Mouse (Mus musculus): ENCODE measurements around the gene Wdfy4.

Gene Wdfy4

GRCm38 (mm10) chr14:33189849-33190423, 4.6 kb upstream of the Wdfy4 start:
- DNase-seq (ENCODE audit: low read depth): no peak

GRCm38 (mm10) chr14:33189230-33189629, 3.9 kb upstream of the Wdfy4 start:
- no peak for DNase-seq (ENCODE audit: low read depth)

DNA sequence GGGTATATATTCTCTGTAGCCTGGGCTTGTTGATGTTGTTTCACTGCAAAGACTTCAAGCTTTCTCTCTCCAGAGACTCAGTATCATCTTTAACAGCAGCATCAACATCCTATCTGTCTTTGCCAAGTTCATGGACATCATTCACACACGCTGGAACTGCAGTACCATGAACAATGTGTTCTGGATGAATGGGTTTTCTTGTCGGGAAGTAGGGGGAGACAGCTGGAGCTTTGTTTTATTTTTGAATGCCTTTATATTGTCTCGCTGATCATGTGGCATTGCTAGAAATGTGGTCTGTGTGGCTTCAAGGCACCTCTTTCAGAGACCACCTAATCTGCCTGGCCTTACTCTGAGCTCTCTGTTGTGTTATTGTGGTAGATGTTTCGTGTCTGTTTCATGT, 1.9 kb upstream of the Wdfy4 start:
- DNase-seq (ENCODE audit: low read depth): no peak

GRCm38 (mm10) chr14:33180102-33180501, 5.2 kb downstream of the Wdfy4 start:
- DNase-seq (ENCODE audit: low read depth): no peak

DNA sequence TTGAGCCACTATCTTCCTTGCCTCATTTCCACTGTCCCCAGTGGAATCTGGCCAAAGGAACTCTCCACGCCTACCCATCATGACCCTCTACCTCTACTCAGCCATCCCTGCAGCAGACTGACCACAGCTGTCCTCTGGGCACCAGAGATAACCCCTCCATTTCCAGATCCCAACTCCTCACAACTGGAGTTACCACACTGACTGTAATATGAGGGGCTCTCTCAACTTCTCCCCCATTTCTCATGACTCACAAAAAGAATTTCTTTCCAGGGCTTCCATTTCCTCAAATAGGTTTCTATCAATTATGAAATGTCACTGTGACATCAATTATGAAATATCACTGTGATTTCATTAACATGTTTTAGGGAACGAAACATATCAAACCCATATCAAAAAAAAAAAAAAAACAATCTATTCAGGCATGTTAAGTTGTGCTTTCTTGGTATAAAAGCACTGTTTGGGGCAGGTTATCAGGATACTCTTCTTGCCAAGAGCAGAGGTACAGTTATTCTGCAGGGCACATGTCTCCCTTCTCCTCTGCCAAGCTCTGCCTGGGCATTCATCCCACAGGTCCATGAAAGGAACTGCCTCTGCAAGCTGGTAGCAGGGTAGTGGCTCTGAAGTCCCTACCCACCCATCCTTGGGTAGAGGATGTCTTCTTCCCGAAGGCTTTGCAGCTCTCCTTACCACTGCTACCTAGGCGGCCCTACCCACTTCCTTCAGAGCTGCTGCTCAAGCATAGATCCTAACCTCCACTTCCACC, 10.1 kb downstream of the Wdfy4 start:
- DNase-seq (ENCODE audit: low read depth): no peak

DNA sequence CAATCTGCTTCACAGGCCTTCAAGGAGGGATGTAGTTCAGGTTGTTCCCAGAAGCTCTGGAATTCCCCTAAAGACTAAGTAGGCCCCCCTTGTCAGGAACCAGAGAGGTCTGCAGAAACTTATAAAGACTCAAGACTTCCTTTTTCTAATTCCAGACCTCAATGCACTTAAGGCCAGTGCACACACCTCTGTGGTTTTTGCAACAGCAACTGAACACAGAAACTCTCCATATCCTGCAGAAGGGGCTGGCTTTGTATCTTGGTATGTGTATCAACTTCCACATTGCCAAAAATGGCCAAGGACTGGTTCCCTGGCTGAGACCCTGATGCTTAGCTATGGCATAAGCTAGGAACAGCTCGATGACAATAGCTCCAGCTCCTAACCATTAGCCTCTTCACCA, 13.4 kb downstream of the Wdfy4 start:
- no peak for DNase-seq (ENCODE audit: low read depth)

GRCm38 (mm10) chr14:33168750-33169149, 16.6 kb downstream of the Wdfy4 start:
- DNase-seq (ENCODE audit: low read depth): no peak

- DNase-seq (ENCODE audit: low read depth): no peak
These were observed 23.1 kb downstream of the Wdfy4 start for GRCm38 (mm10) chr14:33162238-33162637.

GRCm38 (mm10) chr14:33158268-33158667, 27.0 kb downstream of the Wdfy4 start:
- no peak for DNase-seq (ENCODE audit: low read depth)

GRCm38 (mm10) chr14:33152941-33153340, 32.4 kb downstream of the Wdfy4 start:
- no peak for DNase-seq (ENCODE audit: low read depth)

DNA sequence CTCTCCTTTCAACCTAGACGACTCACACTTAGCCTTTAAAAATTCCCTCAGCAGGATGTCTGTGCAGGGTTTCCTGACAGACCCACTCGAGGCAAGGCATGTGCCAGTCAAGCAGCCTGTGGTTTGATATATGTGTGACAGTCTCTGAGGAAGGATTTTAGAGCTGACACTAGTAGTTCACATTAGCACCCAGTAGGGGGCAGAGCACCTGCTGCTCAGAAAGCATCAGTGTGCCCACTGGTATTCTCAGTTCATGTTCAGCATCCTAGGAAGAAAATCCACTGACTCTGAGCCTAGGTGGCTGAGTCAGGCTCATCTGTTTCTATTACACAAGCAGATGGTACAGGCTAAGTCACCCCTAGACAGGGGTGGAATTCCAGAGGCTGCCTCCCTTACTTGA, 39.0 kb downstream of the Wdfy4 start:
- peak; percentile 5 for DNase-seq (ENCODE audit: low read depth)

GRCm38 (mm10) chr14:33136843-33137242, 48.5 kb downstream of the Wdfy4 start:
- no peak for DNase-seq (ENCODE audit: low read depth)

DNA sequence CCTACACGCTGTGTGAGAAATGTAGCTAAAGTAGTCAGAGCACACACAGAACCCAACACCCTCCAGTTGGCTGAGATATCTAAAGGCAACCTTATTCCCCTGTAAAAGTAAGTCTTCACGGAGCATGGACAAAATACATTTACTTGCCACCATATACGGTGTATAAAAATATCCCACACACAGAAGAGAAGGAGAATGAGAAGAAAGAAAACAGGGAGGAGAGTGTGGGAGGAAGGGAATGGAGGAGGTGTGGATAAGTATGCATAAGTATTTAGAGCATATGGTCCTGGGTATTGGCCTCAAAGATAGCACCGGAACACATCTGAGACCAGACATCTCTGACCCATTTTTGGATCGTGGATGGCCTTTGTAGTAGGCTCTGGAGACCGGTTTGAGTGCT, 50.1 kb downstream of the Wdfy4 start:
- no peak for DNase-seq (ENCODE audit: low read depth)

GRCm38 (mm10) chr14:33131044-33131758, 54.1 kb downstream of the Wdfy4 start:
- no peak for DNase-seq (ENCODE audit: low read depth)

DNA sequence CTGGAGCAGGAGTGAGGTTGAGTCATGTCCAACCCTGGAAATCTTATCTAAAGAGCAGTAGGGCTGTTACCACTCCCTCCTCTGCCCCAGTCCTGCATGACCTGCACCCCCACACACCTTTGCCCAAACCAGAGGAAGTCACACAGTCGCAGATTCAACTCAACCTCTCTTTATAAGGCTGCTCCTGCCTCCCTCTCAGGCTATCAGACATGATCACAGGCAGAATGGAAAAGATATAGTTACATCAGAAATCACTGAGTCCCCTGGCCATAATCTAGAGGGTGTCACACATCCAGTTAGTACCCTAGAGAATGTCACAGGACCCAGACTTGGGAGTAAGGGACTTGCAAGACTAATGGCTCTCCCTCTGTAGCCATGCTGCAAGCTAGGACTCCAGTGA, 68.7 kb downstream of the Wdfy4 start:
- no peak for DNase-seq (ENCODE audit: low read depth)

- no peak for DNase-seq (ENCODE audit: low read depth)
These were observed 80.5 kb downstream of the Wdfy4 start for GRCm38 (mm10) chr14:33104809-33105208.

- no peak for DNase-seq (ENCODE audit: low read depth)
These were observed 83.7 kb downstream of the Wdfy4 start for GRCm38 (mm10) chr14:33101609-33102008.

- peak; percentile 8 for DNase-seq (ENCODE audit: low read depth)
These were observed 85.4 kb downstream of the Wdfy4 start for GRCm38 (mm10) chr14:33099926-33100325.

DNA sequence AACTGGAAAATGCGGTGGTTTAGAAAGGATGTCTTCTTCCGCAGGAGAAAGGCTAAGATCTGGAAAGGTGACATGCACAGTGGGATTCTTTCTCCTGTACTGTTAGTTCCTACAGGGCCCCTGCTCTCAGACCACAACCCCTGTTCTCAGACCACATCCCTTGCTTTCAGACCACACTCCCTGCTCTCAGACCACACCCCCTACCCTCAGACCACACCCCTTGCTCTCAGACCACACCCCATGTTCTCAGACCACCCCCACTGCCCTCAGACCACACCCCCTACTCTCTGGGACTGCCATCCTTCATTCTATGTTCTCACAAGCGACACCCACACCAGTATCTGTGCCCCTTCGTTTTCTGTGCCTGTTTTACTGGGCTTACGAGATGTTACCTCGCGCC, 86.2 kb downstream of the Wdfy4 start:
- DNase-seq (ENCODE audit: low read depth): peak; percentile 47

GRCm38 (mm10) chr14:33096462-33096861, 88.8 kb downstream of the Wdfy4 start:
- DNase-seq (ENCODE audit: low read depth): no peak

DNA sequence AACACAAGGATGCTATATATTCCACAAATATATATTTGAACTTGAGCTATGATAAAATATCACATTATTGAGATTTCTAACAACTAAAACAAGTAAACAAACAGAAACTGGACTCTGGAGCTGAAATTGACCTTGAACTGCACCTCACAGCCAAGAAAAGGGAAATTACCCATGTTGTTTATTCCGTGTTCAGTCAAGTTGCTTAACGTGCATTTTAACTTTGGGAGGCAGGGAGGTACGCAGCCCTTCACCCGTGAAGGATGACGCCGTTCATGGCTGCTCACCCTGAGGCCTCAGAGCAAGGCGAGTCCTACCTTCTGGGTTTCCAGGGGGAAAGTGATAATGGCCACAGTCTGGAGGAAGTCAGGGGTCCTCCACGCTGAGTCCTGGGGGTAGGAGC, 102.0 kb downstream of the Wdfy4 start:
- DNase-seq (ENCODE audit: low read depth): no peak

DNA sequence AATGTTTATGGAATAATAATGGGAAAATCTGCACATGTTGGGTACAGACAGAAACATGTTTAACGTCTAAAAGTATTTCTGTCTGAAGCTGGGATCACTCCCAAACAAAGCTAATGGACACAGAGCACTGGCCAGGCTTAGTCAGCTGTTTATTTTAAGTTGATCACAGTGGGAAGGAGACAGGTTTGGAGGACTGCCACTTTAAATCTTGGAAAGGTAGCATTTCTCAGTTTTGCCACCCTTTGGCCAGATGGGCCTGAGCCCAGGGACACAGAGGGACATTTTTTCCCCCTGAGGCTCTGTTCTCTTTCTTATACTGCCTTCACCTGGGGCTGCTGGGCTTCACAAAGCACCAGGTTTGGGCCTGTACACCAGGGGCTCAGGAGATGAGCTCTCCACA, 103.0 kb downstream of the Wdfy4 start:
- DNase-seq (ENCODE audit: low read depth): no peak

DNA sequence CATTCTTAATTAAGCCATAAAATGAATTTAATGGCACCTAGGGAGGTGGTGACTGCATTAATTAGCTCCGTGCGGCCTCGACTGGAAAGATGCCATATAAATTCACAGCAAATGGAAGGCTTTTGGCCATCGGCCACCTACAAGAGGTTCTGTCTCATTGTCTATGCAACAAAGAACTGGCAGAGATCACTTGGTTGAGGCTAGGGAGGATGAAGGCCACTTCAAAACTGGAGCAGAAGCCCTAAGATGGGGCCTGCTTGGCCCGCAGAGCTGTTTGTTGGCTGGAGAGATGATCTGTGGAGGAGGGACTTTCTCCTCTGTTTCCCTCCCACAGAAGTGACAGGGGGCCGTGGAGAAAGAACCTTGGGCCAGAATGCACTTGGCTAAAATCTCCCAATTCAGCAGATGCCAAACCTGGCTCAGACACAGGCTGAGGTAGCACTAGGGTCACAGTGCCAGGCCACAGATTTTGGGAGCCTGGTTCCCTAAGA, 103.9 kb downstream of the Wdfy4 start:
- no peak for DNase-seq (ENCODE audit: low read depth)

Data from naive thymus-derived CD4-positive, alpha-beta T cell, adult 2 months (primary cell).